Mouse (Mus musculus): ENCODE results near the gene Fgf12.

Gene Fgf12

GRCm38 (mm10) chr16:28447114-28447455, 305.8 kb downstream of the Fgf12 start:
- peak; percentile 34 for DNase-seq

- DNase-seq = peak; percentile 72
Observed at GRCm38 (mm10) chr16:28446334-28447113, 306.3 kb downstream of the Fgf12 start.

- DNase-seq = peak; percentile 39
Observed at GRCm38 (mm10) chr16:28445800-28446333, 307.0 kb downstream of the Fgf12 start.

GRCm38 (mm10) chr16:28444993-28445799, 307.7 kb downstream of the Fgf12 start:
- DNase-seq = peak; percentile 65

GRCm38 (mm10) chr16:28421617-28422016, 331.3 kb downstream of the Fgf12 start:
- no peak for DNase-seq

GRCm38 (mm10) chr16:28419693-28420299, 333.1 kb downstream of the Fgf12 start:
- DNase-seq = no peak

- peak; percentile 53 for DNase-seq
Observed at GRCm38 (mm10) chr16:28411210-28411817, 341.6 kb downstream of the Fgf12 start.

- DNase-seq = no peak
Observed at GRCm38 (mm10) chr16:28408294-28408693, 344.6 kb downstream of the Fgf12 start.

GRCm38 (mm10) chr16:28407892-28408291, 345.0 kb downstream of the Fgf12 start:
- DNase-seq = no peak

GRCm38 (mm10) chr16:28404156-28404555, 348.7 kb downstream of the Fgf12 start:
- no peak for DNase-seq

GRCm38 (mm10) chr16:28402701-28403100, 350.2 kb downstream of the Fgf12 start:
- DNase-seq = peak; percentile 91

GRCm38 (mm10) chr16:28391283-28391682, 361.6 kb downstream of the Fgf12 start:
- DNase-seq = no peak

- DNase-seq = no peak
Observed at GRCm38 (mm10) chr16:28389114-28389513, 363.8 kb downstream of the Fgf12 start.

- no peak for DNase-seq
Observed at GRCm38 (mm10) chr16:28374790-28375189, 378.1 kb downstream of the Fgf12 start.

- DNase-seq = no peak
Observed at GRCm38 (mm10) chr16:28373311-28373710, 379.6 kb downstream of the Fgf12 start.

GRCm38 (mm10) chr16:28350624-28351023, 402.2 kb downstream of the Fgf12 start:
- no peak for DNase-seq

- DNase-seq = no peak
Observed at GRCm38 (mm10) chr16:28345323-28345722, 407.5 kb downstream of the Fgf12 start.

- peak; percentile 17 for DNase-seq
Observed at GRCm38 (mm10) chr16:28337930-28338329, 414.9 kb downstream of the Fgf12 start.

- DNase-seq = no peak
Observed at GRCm38 (mm10) chr16:28336700-28337099, 416.2 kb downstream of the Fgf12 start.

- DNase-seq = no peak
Observed at GRCm38 (mm10) chr16:28335025-28335424, 417.8 kb downstream of the Fgf12 start.

- no peak for DNase-seq
Observed at GRCm38 (mm10) chr16:28323576-28323975, 429.3 kb downstream of the Fgf12 start.

- DNase-seq = no peak
Observed at GRCm38 (mm10) chr16:28311618-28312017, 441.2 kb downstream of the Fgf12 start.

- DNase-seq = peak; percentile 18
Observed at GRCm38 (mm10) chr16:28303889-28304288, 449.0 kb downstream of the Fgf12 start.
